Mouse (Mus musculus) lung, adult 2 months (tissue): ENCODE data around the gene Scn7a.

Experiments used
- CTCF ChIP-seq: fragments of 200-500 bp; IDR thresholded peaks from 2 replicates; pipeline ENCODE4 v1.5.1; 2011; ENCODE audit warnings: mild to moderate bottlenecking, low read length, control low read depth; ENCODE audit not compliant: insufficient read depth
- POLR2A ChIP-seq: fragments of 200-500 bp; IDR thresholded peaks from 2 replicates; pipeline ENCODE4 v1.6.1; 2011; ENCODE audit warnings: low read depth, mild to moderate bottlenecking, control low read depth, low read length, borderline replicate concordance; ENCODE audit errors: extremely low read depth

DNA sequence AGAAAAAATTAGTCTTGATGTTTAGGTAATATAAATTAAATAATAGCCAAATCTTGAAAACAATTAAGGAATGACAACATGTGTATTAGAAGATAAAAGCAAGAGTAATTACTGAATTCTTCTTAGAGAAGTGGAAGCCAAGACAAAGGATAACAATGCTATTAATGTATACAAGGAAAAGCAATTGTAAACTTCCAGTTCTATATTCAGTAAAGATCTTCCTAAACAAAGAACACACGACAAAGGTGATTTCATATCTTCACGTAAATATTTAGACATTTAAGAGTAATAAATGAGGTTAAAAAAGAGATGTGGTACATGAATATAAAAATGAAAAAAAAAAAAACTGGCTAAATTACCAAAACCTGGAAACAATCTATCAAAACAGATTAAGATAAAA, 16.7 kb downstream of the Scn7a start:
- no peak for TF ChIP-seq CTCF
- TF ChIP-seq POLR2A, result no peak
